Mouse (Mus musculus) adrenal gland (tissue): ENCODE data around the gene Cyp4f40.
"Not testable (repeated sequence)": the region's sequence is repeated elsewhere in the genome, so short reads cannot be mapped to it uniquely, and the experiment has no call there.

Experiments used
- intact Hi-C: fragments of 180-260 bp; cut with DNase I; formaldehyde crosslinking; loops from one replicate; pipeline ENCODE4 v1.15.1; 2025
- long read RNA-seq, 2 experiments: library from polyadenylated mRNA; unstranded; transcript quantifications; one replicate each; pipeline ENCODE4 v2.0.0; 2020; ENCODE audit warnings: borderline replicate concordance in 1 of 2; ENCODE audit not compliant: insufficient replicate concordance in 1 of 2

Gene Cyp4f40
- long read RNA-seq, experiment 1, result 0 reads
- long read RNA-seq, experiment 2, result 0 reads

- intact Hi-C loops, result no loop called here
Observed at GRCm38 (mm10) chr17:32658712-32659111, at the start of gene Cyp4f40. Cyp4f40 (plus strand) TSS chr17:32658900.

GRCm38 (mm10) chr17:32610231-32610630, 48.5 kb upstream of the Cyp4f40 start:
- intact Hi-C loops, result not testable (repeated sequence)

DNA sequence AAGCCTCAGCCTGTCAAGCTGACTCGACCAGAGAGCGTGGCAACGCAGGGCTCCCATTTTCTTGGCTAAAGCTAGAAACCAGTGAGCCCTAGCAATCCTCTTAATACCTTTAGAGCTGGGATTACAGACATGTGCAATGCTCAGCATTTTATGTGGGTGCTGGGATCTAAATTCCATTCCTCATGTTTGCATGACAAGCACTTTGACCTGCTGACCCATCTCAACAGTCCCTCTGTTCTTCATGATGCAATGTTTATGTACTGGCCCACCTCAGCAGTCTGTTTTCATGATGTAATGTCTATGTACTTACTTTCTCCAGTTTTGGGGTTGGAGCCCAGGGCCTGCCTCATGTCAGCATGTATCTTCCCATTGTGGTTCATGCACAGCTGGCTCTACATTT, 47.8 kb upstream of the Cyp4f40 start:
- intact Hi-C loops, result no loop called here

DNA sequence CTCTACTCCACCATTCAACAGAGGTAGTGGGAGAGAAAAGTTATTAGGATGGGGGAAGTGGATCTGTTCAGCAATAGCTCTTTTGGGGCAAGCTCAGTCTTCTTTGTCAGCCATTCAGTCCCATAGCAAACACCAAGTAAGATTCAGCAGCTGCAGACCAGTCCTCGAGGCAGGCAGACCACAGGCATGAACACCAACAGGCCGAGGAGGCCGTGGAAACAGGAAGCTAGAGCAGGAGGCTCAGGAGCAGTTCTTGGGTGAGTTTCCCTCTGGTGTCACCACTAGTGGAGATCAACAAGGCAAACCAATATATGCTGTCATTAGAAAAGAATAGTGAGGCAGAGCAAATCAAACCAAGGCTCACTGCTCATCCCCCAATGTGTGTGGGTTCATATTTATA, 46.3 kb upstream of the Cyp4f40 start:
- intact Hi-C loops, result no loop called here

GRCm38 (mm10) chr17:32617252-32617651, 41.4 kb upstream of the Cyp4f40 start:
- intact Hi-C loops, result no loop called here

- intact Hi-C loops, result not testable (repeated sequence)
Observed at GRCm38 (mm10) chr17:32621018-32621417, 37.7 kb upstream of the Cyp4f40 start, which contains the start of gene Cyp4f37. Cyp4f37 (plus strand) TSS chr17:32621309.

- intact Hi-C loops, result loop anchor here (5.0 to 10.0 kb wide), 2 partner anchors 82 to 235 kb away; no protein-coding TSS in a partner anchor
Observed at GRCm38 (mm10) chr17:32629726-32630125, 29.0 kb upstream of the Cyp4f40 start.

GRCm38 (mm10) chr17:32631936-32632335, 26.8 kb upstream of the Cyp4f40 start:
- intact Hi-C loops, result loop anchor here (5.0 to 10.0 kb wide), 2 partner anchors 85 to 233 kb away; no protein-coding TSS in a partner anchor

- intact Hi-C loops, result loop anchor here (2.0 to 10.0 kb wide), 3 partner anchors 46 to 230 kb away; no protein-coding TSS in a partner anchor
Observed at GRCm38 (mm10) chr17:32634242-32634971, 24.3 kb upstream of the Cyp4f40 start.

DNA sequence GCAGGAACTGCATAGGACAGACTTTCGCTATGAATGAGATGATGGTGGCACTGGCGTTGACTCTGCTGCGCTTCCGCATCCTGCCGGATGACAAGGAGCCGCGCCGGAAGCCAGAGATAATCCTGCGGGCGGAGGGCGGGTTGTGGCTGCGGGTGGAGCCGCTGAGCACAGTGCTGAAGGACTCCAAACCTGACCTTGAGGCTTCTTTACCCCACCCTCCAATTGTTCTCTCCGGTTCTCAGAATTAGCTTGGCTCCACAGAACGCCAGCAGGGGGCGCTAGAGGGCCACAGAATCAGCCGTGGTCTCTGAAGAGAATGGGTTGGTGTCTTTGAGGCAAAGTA, 23.8 kb upstream of the Cyp4f40 start:
- intact Hi-C loops, result loop anchor here (2.0 to 10.0 kb wide), 3 partner anchors 46 to 230 kb away; no protein-coding TSS in a partner anchor

GRCm38 (mm10) chr17:32636341-32636740, 22.4 kb upstream of the Cyp4f40 start:
- intact Hi-C loops, result loop anchor here (10.0 kb wide), 1 partner anchor 228 kb away; no protein-coding TSS in a partner anchor

GRCm38 (mm10) chr17:32637151-32637550, 21.5 kb upstream of the Cyp4f40 start:
- intact Hi-C loops, result loop anchor here (10.0 kb wide), 1 partner anchor 228 kb away; no protein-coding TSS in a partner anchor

DNA sequence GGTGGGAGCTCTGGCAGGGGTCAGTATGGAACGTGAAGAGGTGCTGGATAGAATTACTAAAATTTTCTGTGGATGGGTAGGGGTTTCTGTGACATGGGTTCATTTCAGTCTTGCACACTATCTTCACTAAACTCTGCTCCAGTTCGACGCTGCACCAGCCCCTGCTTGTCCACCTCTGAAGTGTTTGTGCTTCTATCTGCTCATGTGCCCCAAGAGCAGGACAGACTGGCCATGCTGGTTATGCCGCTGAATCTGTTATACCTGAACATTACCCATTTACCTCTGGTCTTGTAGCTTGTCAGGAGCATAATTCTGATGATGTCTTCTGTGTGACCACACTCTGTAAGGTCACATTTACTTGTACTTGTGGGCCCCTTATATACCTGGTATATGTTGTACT, 12.1 kb upstream of the Cyp4f40 start:
- intact Hi-C loops, result no loop called here

- intact Hi-C loops, result no loop called here
Observed at GRCm38 (mm10) chr17:32653860-32654259, 4.8 kb upstream of the Cyp4f40 start.

DNA sequence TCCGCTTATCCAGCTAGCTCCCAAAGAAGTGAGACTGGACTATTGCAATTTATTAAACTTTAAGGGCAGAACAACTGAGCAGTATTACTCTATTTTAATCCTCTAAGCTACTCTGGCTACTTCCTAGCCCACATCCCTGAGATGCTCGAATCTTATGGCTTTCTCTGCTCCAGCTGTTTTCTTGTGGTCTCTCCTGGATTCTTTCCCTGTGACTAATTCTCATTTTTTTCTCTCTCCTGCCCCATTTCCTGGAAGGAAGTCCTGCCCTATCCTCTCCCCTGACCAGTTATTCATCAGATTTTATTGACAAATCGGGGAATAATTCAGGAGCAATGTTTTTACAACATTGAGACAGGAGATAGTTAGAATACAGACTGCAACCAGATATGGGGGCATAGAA, 1.7 kb upstream of the Cyp4f40 start:
- intact Hi-C loops, result no loop called here

- intact Hi-C loops, result no loop called here
Observed at GRCm38 (mm10) chr17:32658246-32658645, 454 bp upstream of the Cyp4f40 start.

GRCm38 (mm10) chr17:32673976-32674375, 15.3 kb downstream of the Cyp4f40 start:
- intact Hi-C loops, result no loop called here

- intact Hi-C loops, result no loop called here
Observed at GRCm38 (mm10) chr17:32676040-32676635, 17.4 kb downstream of the Cyp4f40 start.

- intact Hi-C loops, result loop anchor here (2.0 to 5.0 kb wide), 2 partner anchors 46 to 128 kb away; no protein-coding TSS in a partner anchor
Observed at GRCm38 (mm10) chr17:32680404-32680803, 21.7 kb downstream of the Cyp4f40 start.

- intact Hi-C loops, result no loop called here
Observed at GRCm38 (mm10) chr17:32685048-32685750, 26.5 kb downstream of the Cyp4f40 start, which contains the start of gene Cyp4f15. Cyp4f15 (plus strand) TSS chr17:32685627.

DNA sequence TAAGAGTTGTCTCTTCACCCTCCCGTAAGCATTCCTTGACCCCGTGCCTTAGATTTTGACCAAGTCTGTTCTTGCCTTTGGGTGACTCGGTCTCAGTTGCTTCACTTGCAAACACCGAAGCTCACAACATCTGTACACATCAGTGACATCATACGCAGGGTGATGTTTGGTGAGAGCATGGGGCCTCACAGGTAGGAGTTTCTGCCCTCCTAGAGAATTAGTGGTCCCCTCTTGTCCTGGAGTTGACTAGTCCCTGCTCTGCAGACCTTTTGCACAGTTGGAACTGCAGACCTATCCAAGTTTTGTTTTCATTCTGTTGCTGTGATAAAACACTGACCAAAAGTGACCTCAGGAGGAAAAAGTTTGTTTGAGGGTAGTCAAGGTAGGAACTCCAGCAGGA, 28.0 kb downstream of the Cyp4f40 start:
- intact Hi-C loops, result no loop called here

DNA sequence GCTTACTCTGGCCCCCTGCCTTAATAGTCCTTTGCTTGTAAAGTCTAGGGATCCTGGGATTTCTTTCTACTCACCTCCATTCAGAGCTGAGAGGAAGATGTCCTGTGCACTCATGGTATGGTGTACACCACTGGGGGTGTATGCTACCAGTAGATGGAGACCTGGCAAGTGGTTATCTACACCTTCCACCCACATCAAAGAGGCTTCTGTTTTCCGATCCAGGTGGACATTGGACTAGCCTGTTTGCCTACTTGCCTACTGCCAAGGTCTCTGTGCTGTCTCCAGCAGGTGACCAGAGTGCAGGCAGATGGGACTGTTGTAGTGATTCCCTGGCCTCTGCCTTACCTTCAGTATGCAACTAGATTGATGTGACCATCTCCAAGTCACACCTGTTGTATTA, 32.3 kb downstream of the Cyp4f40 start:
- intact Hi-C loops, result no loop called here
